Mouse (Mus musculus) forebrain, embryonic 12.5 days (tissue): ENCODE data around the gene Tmbim7. TPM values are rescaled to one million over a fixed set of nuclear protein-coding genes. Genes with fewer than 3 reads are reported as not detected.
"Not testable (repeated sequence)": the region's sequence is repeated elsewhere in the genome, so short reads cannot be mapped to it uniquely, and the experiment has no call there.

Experiments
- ATAC-seq: fragments of 200-750 bp; cut with Nextera tagmentation; 2 replicates; pipeline ENCODE4 v1.8.0; 2017; ENCODE audit warnings: moderate TSS enrichment; ENCODE audit not compliant: low FRiP score
- H3K27ac ChIP-seq: fragments of 300-500 bp; sonication (generic); 2 replicates; pipeline ENCODE4 v1.5.1; 2016; ENCODE audit warnings: mild to moderate bottlenecking
- H3K27me3 ChIP-seq: fragments of 300-500 bp; sonication (generic); 2 replicates; pipeline ENCODE4 v1.6.1; 2016; ENCODE audit warnings: mild to moderate bottlenecking
- H3K36me3 ChIP-seq: fragments of 300-500 bp; sonication (generic); replicated peaks from 2 replicates; pipeline ENCODE4 v1.6.1; 2016; ENCODE audit warnings: mild to moderate bottlenecking
- H3K4me1 ChIP-seq: fragments of 300-500 bp; sonication (generic); 2 replicates; pipeline ENCODE4 v1.6.1; 2016
- H3K4me2 ChIP-seq: fragments of 300-500 bp; sonication (generic); 2 replicates; pipeline ENCODE4 v1.6.1; 2016; ENCODE audit warnings: mild to moderate bottlenecking, moderate library complexity
- H3K4me3 ChIP-seq: fragments of 300-500 bp; sonication (generic); replicated peaks from 2 replicates; pipeline ENCODE4 v1.5.1; 2016; ENCODE audit warnings: mild to moderate bottlenecking
- H3K9ac ChIP-seq: fragments of 300-500 bp; sonication (generic); 2 replicates; pipeline ENCODE4 v1.6.1; 2016; ENCODE audit warnings: mild to moderate bottlenecking
- H3K9me3 ChIP-seq: fragments of 300-500 bp; sonication (generic); 2 replicates; pipeline ENCODE4 v1.6.1; 2016
- WGBS: fragments of 180-500 bp; shearing (Covaris S2); methylation state at CpG from one replicate; pipeline ENCODE4 v1.1.7; 2016; 5-methylcytosine and 5-hydroxymethylcytosine counted together
- polyA plus RNA-seq: library from polyadenylated mRNA; unstranded; fragments of >200 nt; fragmentation: Nextera tagmentation; extraction: Ambion mirVana; gene quantifications from 2 replicates; pipeline ENCODE4 v1.2.1, GENCODE M21; 2016

The Tmbim7 gene
- polyA plus RNA-seq, 1 experiment from 2014 or later = not detected

DNA sequence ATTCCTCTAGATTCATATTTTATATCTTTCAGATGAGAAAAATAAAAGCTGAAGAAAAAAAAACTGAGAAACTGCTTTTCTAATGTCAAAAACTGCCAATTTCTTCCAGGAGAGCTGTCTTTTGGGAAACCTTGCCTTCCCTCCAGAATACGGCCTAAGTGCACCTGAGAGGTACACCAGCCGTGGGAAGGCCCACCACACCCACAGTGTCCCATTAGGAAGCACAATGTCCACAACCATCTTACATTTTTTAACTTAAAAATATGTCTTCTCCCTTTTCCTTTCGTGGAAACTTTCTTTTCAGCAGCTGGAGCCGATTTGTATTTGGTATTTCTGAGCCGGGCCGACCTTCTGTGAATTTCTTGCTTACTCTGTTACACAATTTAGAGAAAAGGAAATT, 4.4 kb upstream of the Tmbim7 start:
- Histone ChIP-seq H3K4me3 (peak overlapping the region; percentile 97), H3K27ac (no peak overlapping the region), H3K9ac (peak overlapping the region; percentile 89), H3K4me2 (peak overlapping the region; percentile 63), H3K27me3 (no peaks in the 10 kb centered on the region), H3K4me1 (peaks cover 10% of the 10 kb centered on the region), H3K9me3 (no peaks in the 10 kb centered on the region), H3K36me3 (peaks cover 28% of the 10 kb centered on the region)
- ATAC-seq = no peak
- 32% methylated on average over 6 of the region's 6 CpGs for WGBS

DNA sequence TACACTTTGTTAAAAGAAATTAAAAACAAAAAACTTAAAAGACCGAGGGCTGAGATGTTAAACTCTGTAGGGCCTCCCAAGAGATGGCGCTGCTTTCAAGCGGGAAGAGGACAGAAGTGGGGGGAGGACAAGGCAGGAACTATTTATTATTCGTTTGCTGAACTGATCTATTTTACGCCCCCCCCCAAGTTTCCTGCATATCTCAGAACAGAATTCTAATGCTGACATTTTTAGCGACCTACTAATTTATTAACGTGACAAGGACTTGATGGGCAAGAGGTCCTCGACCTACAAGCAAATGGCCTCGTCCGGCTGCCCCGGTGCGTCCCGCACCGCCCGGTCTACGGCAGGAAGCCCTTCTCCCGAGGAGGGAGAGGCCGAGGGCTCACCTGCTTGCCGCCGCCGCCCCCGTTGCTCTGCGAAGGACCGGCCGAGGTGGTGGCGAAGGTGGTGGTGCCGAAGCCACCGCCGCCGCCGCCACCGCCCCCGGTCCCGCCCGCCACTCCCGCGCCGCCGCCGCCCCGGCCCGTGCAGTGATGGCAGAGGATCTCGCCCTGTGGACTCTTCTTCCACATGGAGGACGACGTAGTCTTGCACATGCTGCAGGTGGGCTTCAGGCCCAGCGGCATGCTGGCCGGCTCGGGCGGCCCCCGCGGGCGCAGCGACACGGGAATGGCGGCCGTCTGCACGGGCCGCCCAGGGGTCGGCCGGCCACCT, 3.8 kb upstream of the Tmbim7 start:
- Histone ChIP-seq H3K27me3 (no peaks in the 10 kb centered on the region), H3K9ac (peak overlapping the region; percentile 89), H3K4me2 (peak overlapping the region; percentile 63), H3K27ac (peak overlapping the region; percentile 93), H3K9me3 (no peaks in the 10 kb centered on the region), H3K4me3 (peak overlapping the region; percentile 97), H3K4me1 (peaks cover 10% of the 10 kb centered on the region), H3K36me3 (peaks cover 22% of the 10 kb centered on the region)
- WGBS = under 1% methylated on average over 60 of the region's 60 CpGs
- peak; percentile 76 for ATAC-seq

DNA sequence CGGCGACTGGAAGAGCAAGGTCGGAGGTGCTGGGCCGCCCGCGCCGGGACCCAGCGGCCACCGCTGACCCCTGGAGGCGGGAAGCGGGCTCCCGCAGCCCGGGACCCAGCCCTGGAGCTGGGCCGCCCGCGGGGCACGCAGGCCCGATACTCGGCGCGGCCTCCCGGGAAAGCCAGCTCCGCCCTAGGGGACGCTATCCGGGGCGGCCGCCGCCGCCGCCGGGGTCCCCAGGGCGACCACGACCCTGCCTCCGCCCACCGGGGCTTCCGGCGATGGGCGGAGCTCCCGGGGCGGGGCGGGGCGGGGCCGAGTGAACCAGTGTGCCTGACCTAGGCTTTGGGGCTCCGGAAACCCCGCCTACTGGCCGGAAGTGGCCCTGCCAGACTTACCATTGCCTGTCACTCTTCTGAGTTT, 3.3 kb upstream of the Tmbim7 start:
- peak overlapping the region; percentile 97 for H3K4me3 ChIP-seq
- peak; percentile 97 for ATAC-seq
- H3K9me3 ChIP-seq = no peaks in the 10 kb centered on the region
- peaks cover 16% of the 10 kb centered on the region for H3K36me3 ChIP-seq
- peak overlapping the region; percentile 89 for H3K9ac ChIP-seq
- no peaks in the 10 kb centered on the region for H3K27me3 ChIP-seq
- peaks cover 10% of the 10 kb centered on the region for H3K4me1 ChIP-seq
- WGBS = 0% methylated on average over 42 of the region's 46 CpGs
- H3K4me2 ChIP-seq = peak overlapping the region; percentile 63
- peak overlapping the region; percentile 93 for H3K27ac ChIP-seq

DNA sequence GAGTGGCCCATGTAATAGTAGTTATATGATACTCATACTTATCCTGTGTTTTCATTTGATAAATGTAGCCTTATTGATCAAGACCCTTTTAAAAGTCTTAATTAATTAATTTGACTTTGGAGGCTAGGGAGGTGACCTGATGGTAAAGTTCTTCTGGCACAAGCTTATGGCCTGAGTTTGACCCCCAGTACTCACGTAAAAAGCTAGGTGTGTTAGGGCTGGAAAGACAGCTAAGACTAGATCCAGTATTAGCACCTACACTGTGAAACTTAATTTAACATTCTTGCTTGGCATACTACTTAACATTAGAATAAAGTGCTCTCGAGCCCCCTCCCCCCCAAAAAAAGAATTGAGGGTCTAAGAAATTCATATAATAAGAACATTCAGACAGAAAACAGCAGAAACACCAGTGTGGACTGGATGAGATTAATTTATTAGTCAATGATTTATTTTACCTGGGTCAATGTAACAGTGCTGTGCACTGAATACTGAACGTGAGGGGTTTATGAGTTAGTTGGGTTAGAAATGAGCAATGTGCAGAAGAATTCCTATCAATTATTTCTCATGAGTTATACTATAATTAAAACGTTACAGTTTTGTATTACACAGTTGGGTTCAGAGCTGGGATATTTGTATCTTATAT, 2.7 kb upstream of the Tmbim7 start:
- no peak overlapping the region for H3K27ac ChIP-seq
- H3K4me3 ChIP-seq = peak overlapping the region; percentile 97
- ATAC-seq = peak; percentile 50; the same call in 1 of the 2 replicates

DNA sequence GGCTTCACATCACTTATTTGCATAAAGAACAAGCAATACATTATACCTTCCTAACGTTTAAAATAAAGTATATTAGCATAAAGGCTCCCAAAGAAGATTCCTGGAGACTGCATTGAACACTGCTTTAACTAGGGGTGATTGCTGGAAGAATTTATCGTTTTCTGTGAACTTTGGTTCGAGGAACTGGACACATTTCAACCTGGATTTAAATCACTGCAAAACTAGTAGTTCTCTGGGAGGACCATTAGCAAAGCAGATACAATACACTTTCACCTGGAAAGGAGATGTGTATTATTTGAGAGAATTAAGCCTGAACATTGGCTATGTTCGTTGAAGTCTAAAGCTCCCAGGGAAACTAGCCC, 2.2 kb upstream of the Tmbim7 start:
- no peak overlapping the region for H3K27ac ChIP-seq
- 76% methylated on average over 4 of the region's 4 CpGs for WGBS
- H3K4me2 ChIP-seq = no peak overlapping the region
- no peaks in the 10 kb centered on the region for H3K27me3 ChIP-seq
- H3K4me3 ChIP-seq = no peak overlapping the region
- H3K9me3 ChIP-seq = no peaks in the 10 kb centered on the region
- no peak overlapping the region for H3K9ac ChIP-seq
- peaks cover 10% of the 10 kb centered on the region for H3K4me1 ChIP-seq
- peaks cover 9% of the 10 kb centered on the region for H3K36me3 ChIP-seq
- ATAC-seq = no peak

More for the DNA sequence above, 2.7 kb upstream of the Tmbim7 start:
- WGBS = 55% methylated on average over 4 of the region's 4 CpGs
- Histone ChIP-seq H3K27me3 (no peaks in the 10 kb centered on the region), H3K9me3 (no peaks in the 10 kb centered on the region), H3K4me2 (peak overlapping the region; percentile 63), H3K4me1 (peaks cover 10% of the 10 kb centered on the region), H3K9ac (no peak overlapping the region), H3K36me3 (peaks cover 12% of the 10 kb centered on the region)

DNA sequence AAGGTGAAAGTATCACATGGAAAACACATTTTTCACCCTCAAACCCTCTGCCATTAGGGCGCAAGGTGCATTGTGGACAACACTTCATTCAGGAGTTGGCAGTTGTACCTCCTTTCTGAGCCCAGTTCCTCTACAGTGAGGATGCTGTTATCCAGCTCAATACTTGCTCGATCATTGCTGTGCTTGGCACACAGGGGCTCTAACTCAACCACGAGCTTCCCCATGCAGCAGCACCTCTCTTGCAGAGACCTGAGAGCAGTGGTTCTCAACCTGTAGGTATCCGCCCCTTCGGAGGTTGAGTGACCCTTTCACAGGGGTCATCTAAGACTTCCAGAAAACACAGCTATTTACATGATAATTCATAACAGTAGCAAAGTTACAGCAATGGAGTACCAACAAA, 640 bp downstream of the Tmbim7 start:
- WGBS = 84% methylated on average over 5 of the region's 5 CpGs
- no peak overlapping the region for H3K27ac ChIP-seq
- ATAC-seq = no peak
- no peak overlapping the region for H3K4me2 ChIP-seq
- no peak overlapping the region for H3K4me3 ChIP-seq
- H3K4me1 ChIP-seq = peaks cover 1% of the 10 kb centered on the region
- no peaks in the 10 kb centered on the region for H3K9me3 ChIP-seq
- no peak overlapping the region for H3K9ac ChIP-seq
- H3K27me3 ChIP-seq = no peaks in the 10 kb centered on the region
- H3K36me3 ChIP-seq = no peaks in the 10 kb centered on the region

DNA sequence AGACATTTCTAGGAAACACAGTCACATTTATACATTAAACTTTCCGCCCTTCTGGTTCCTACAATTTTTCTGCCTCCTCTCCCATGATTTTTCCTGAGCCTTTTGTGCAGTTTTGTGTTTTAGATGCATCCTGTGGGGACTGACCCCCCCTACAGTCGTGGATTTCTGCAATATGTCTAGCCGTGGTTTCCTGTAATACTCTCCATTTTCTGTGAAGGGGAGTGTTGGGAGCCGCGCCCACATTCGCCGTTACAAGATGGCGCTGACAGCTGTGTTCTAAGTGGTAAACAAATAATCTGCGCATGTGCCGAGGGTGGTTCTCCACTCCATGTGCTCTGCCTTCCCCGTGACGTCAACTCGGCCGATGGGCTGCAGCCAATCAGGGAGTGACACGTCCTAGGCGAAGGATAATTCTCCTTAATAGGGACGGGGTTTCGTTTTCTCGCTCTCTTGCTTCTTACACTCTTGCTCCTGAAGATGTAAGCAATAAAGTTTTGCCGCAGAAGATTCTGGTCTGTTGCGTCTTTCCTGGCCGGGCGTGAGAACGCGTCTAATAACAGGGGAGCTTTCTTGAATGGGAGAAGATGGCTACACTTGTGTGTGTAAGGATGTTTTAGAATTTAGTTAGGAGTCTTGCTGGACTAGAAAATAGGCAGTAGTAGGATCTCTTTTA, 2.1 kb downstream of the Tmbim7 start:
- not testable (repeated sequence) for H3K9me3 ChIP-seq, H3K27ac ChIP-seq, H3K4me3 ChIP-seq, H3K4me1 ChIP-seq, H3K36me3 ChIP-seq, H3K9ac ChIP-seq, ATAC-seq, H3K4me2 ChIP-seq, H3K27me3 ChIP-seq
- WGBS = 94% methylated on average over 17 of the region's 25 CpGs

DNA sequence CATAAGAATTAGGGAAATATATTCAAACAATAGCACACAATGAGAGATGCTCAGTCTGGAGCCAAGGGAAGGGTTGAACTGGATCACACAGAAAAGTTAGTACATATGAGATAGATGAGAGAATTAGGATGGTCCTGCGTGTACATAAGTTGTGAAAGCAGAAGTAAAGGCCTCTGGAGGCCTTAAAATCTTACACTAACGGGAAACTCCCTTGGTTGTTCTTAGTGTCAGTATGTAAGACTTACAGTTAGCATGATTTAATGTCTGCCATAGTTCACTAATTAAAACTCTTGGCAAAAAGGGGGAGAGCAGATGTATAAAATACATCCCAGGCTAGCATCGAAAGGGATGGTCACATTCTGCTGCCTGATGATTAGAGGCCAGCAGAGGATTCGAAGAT, 2.8 kb downstream of the Tmbim7 start:
- WGBS = 88% methylated on average over 4 of the region's 4 CpGs
- H3K27ac ChIP-seq = no peak overlapping the region
- no peaks in the 10 kb centered on the region for H3K4me1 ChIP-seq
- H3K27me3 ChIP-seq = no peaks in the 10 kb centered on the region
- no peaks in the 10 kb centered on the region for H3K36me3 ChIP-seq
- no peak overlapping the region for H3K4me3 ChIP-seq
- no peak overlapping the region for H3K4me2 ChIP-seq
- no peaks in the 10 kb centered on the region for H3K9me3 ChIP-seq
- no peak overlapping the region for H3K9ac ChIP-seq
- no peak for ATAC-seq

DNA sequence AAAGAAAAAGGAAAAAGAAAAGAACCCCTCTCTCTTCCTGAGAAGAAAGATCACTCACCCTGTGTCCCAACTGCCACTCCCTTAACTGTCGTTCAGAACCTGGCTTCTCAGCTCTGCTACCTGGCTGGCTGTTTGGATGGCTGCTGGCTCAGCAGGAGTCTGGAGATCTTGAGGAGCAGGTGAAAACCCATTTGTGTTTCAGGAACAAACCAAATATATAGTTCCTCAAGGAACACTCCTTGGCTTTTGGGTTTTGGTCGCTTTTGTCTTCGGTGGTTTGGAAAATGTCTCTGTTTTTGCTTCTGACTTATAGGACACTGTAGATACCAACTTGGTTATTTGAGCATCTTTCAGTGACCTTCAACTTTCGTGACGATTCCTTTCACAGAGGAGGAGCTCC, 6.1 kb downstream of the Tmbim7 start, which contains the start of gene Gatad1:
Gene Gatad1, minus strand, starts transcription at position 101 of the 400 bp plus-strand sequence.
- no peaks in the 10 kb centered on the region for H3K9me3 ChIP-seq
- WGBS = 77% methylated on average over 5 of the region's 5 CpGs
- H3K4me1 ChIP-seq = no peaks in the 10 kb centered on the region
- no peak within 1 kb of the TSS for H3K27ac ChIP-seq
- no peaks in the 10 kb centered on the region for H3K27me3 ChIP-seq
- ATAC-seq = no peak
- H3K9ac ChIP-seq = no peak within 1 kb of the TSS
- H3K36me3 ChIP-seq = no peaks in the 10 kb centered on the region
- H3K4me3 ChIP-seq = no peak within 1 kb of the TSS
- no peak within 1 kb of the TSS for H3K4me2 ChIP-seq

DNA sequence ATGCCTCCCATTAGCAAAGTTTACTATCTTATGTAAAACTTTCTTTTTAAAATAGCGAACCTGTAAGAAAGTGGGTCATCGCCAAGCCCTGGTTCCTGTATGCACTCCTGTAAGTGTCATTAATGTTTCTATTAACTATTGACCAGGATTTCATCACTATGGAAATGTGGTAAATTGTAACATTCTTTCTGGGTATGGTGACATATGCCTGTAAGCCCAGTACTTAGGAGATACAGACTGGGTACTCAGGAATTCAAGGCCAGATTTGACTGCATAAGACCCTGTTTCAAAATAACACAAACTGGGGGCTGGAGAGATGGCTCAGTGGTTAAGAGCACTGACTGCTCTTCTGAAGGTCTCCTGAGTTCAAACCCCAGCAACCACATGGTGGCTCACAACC, 14.2 kb downstream of the Tmbim7 start:
- Histone ChIP-seq H3K27ac (no peak overlapping the region), H3K4me2 (no peak overlapping the region), H3K4me3 (no peak overlapping the region), H3K27me3 (no peaks in the 10 kb centered on the region), H3K4me1 (no peaks in the 10 kb centered on the region), H3K9ac (no peak overlapping the region), H3K36me3 (no peaks in the 10 kb centered on the region), H3K9me3 (no peaks in the 10 kb centered on the region)
- 100% methylated on average over 2 of the region's 2 CpGs for WGBS
- ATAC-seq = no peak

DNA sequence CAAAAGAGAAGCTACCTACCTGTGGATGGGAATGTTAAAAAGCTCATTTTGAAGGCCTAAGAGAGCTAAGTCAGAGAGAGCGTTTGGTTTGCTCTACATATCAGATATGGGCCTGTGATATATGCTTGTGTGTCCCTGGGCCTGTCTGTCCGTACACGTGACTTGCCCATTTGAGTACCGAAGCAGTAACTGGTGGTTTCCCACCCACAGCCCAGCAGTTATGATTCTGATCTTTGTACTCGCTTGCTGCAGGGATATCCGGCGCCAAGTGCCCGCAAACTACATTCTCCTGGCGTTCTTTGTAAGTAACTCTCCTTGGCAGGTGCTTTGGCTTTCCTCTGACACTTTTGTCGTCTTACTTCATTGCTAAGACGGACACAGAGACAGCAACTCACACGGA, 15.6 kb downstream of the Tmbim7 start:
- Histone ChIP-seq H3K36me3 (no peaks in the 10 kb centered on the region), H3K9me3 (no peaks in the 10 kb centered on the region), H3K4me3 (no peak overlapping the region), H3K9ac (no peak overlapping the region), H3K27me3 (no peaks in the 10 kb centered on the region), H3K4me1 (no peaks in the 10 kb centered on the region), H3K4me2 (no peak overlapping the region), H3K27ac (no peak overlapping the region)
- 93% methylated on average over 12 of the region's 12 CpGs for WGBS
- ATAC-seq = no peak

DNA sequence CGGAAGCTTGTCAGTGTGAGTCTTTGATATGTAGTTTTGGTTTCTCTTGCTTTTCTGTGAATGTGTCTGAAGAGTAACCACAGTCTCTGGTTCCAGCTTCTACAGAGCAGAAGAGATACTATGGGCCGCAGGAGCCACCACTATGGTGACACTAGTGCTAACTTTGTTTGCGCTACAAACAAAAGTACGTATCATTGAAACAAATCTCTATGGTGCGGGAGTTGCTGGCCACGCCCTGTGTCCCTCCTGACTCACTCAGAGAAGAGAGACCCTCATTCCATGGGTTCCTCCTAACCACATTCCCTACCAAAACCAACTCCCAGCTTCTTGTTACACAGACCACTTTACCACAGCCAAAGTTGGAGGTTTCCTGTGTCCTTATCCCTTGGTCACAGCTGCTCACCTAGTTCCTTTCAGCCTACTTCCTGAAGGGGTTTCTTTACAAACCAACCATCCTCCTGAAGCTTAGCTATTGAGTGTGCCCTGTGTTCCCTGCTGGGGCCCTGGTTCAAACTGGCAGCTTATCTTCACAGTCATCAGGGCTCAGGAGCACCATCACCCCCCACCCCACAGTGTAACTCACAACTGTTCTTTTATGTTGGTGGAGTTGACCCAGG, 19.1 kb downstream of the Tmbim7 start:
- 97% methylated on average over 6 of the region's 6 CpGs for WGBS

More for the DNA sequence above, 19.1 kb downstream of the Tmbim7 start:
- no peak overlapping the region for H3K4me2 ChIP-seq
- no peaks in the 10 kb centered on the region for H3K27me3 ChIP-seq
- no peaks in the 10 kb centered on the region for H3K9me3 ChIP-seq
- no peak for ATAC-seq
- no peaks in the 10 kb centered on the region for H3K36me3 ChIP-seq
- H3K27ac ChIP-seq = no peak overlapping the region
- H3K4me1 ChIP-seq = no peaks in the 10 kb centered on the region
- H3K9ac ChIP-seq = no peak overlapping the region
- H3K4me3 ChIP-seq = no peak overlapping the region
